Mouse (Mus musculus) limb, embryonic 10.5 days (tissue): ENCODE measurements at regions not wholly inside any gene's neighbourhood (a gene's known extent, or its start where the extent isn't known, plus 50 kb on each side); places are given as distances from the start of the nearest gene placed in this dataset.

Experiments used
- DNase-seq: peaks from one replicate; pipeline ENCODE4 v3.0.0-alpha.2; 2017; ENCODE audit warnings: low spot score
- H3K27ac ChIP-seq: fragments of 300-500 bp; sonication (generic); 2 replicates; pipeline ENCODE4 v1.5.1; 2016; ENCODE audit warnings: mild to moderate bottlenecking
- H3K27me3 ChIP-seq: fragments of 300-500 bp; sonication (generic); 2 replicates; pipeline ENCODE4 v1.6.1; 2016; ENCODE audit warnings: low read depth, mild to moderate bottlenecking; ENCODE audit not compliant: poor library complexity, severe bottlenecking
- H3K36me3 ChIP-seq: fragments of 300-500 bp; sonication (generic); 2 replicates; pipeline ENCODE4 v1.6.1; 2016; ENCODE audit warnings: mild to moderate bottlenecking, moderate library complexity
- H3K4me1 ChIP-seq: fragments of 300-500 bp; sonication (generic); 2 replicates; pipeline ENCODE4 v1.6.1; 2016
- H3K4me3 ChIP-seq: fragments of 300-500 bp; sonication (generic); 2 replicates; pipeline ENCODE4 v1.5.1; 2016; ENCODE audit warnings: mild to moderate bottlenecking, moderate library complexity
- H3K9me3 ChIP-seq: fragments of 300-500 bp; sonication (generic); replicated peaks from 2 replicates; pipeline ENCODE4 v1.6.1; 2016; ENCODE audit warnings: mild to moderate bottlenecking
- WGBS: fragments of 180-500 bp; shearing (Covaris S2); methylation state at CpG from one replicate; pipeline ENCODE4 v1.1.7; 2016; 5-methylcytosine and 5-hydroxymethylcytosine counted together

- no peak overlapping the region for H3K4me3 ChIP-seq
- WGBS = 56% methylated on average over 7 of the region's 7 CpGs
- H3K36me3 ChIP-seq = no peaks in the 10 kb centered on the region
- H3K9me3 ChIP-seq = no peaks in the 10 kb centered on the region
- H3K27me3 ChIP-seq = no peaks in the 10 kb centered on the region; the same call in 1 of the 2 replicates
- H3K27ac ChIP-seq = no peak overlapping the region
- H3K4me1 ChIP-seq = peaks cover 17% of the 10 kb centered on the region
- DNase-seq = no peak
These were observed 52.6 kb upstream of the Runx3 start for GRCm38 (mm10) chr4:135067805-135068204.

- Histone ChIP-seq H3K27me3 (no peaks in the 10 kb centered on the region; the same call in 1 of the 2 replicates), H3K9me3 (no peaks in the 10 kb centered on the region), H3K4me3 (no peak overlapping the region), H3K27ac (peak overlapping the region; percentile 57; the same call in 1 of the 2 replicates), H3K36me3 (no peaks in the 10 kb centered on the region), H3K4me1 (peaks cover 20% of the 10 kb centered on the region)
- 71% methylated on average over 18 of the region's 18 CpGs for WGBS
- DNase-seq = no peak
These were observed 50.6 kb upstream of the Runx3 start for GRCm38 (mm10) chr4:135069818-135070217.
